In genomic region chrX:75095369-75096162, GRCm38 (mm10) we compare ENCODE assay signal across 8 mouse cellular contexts. TPM values are rescaled to one million over a fixed set of nuclear protein-coding genes. Genes with fewer than 3 reads are reported as not detected.
A peak's percentile ranks its signal among the peaks of the same experiment; 100 is the strongest.
DNase-seq lines count a peak whose midpoint lies in the region; ATAC-seq lines count a peak whose summit lies in the region.

Gene Dkc1 (plus strand): TSS chrX:75095854.

- H3K27ac ChIP-seq in hindbrain, embryonic 12.5 days, result peak within 1 kb of the TSS; percentile 17; the same call in 1 of the 2 replicates

- no peaks in the 10 kb centered on the region for H3K27me3 ChIP-seq in hindbrain, embryonic 12.5 days

- 21% methylated on average over 21 of the region's 29 CpGs for WGBS in hindbrain, embryonic 12.5 days

- 0 out of 2 replicates have a peak, but pooled peaks cover 3% of the 10 kb centered on the region for H3K4me1 ChIP-seq in hindbrain, embryonic 12.5 days

- peak; percentile 93 for DNase-seq in NIH3T3 (ENCODE audit: low read depth)
- DNase-seq in cerebellum, postnatal 10 days, result peak; percentile 96 to 98
- DNase-seq in frontal cortex, postnatal 10 days (ENCODE audit: low spot score in 2 of 2), result peak; percentile 84 to 89
- peak; percentile 83 to 92 for DNase-seq in layer of hippocampus, postnatal 14 days (ENCODE audit: low spot score in 2 of 2)
- peak; percentile 87 for DNase-seq in lung, postnatal 14 days
- peak; percentile 75 for DNase-seq in retina, adult 2 months (ENCODE audit: low read depth, low spot score)
- peak; percentile 93 to 96 for DNase-seq in thymus, postnatal 36 days

- peak; percentile 100 for ATAC-seq in hindbrain, embryonic 12.5 days (ENCODE audit: low FRiP score)

- H3K9me3 ChIP-seq in hindbrain, embryonic 12.5 days (replicated peaks), result no peaks in the 10 kb centered on the region

- H3K36me3 ChIP-seq in hindbrain, embryonic 12.5 days, result 0 out of 2 replicates have a peak, but pooled peaks cover under 1% of the 10 kb centered on the region

- H3K4me2 ChIP-seq in hindbrain, embryonic 12.5 days (replicated peaks), result peak within 1 kb of the TSS; percentile 55

- peak within 1 kb of the TSS; percentile 59 for H3K9ac ChIP-seq in hindbrain, embryonic 12.5 days

- peak within 1 kb of the TSS; percentile 50 for H3K4me3 ChIP-seq in hindbrain, embryonic 12.5 days

RNA-seq across cellular contexts. Expression of gene Dkc1, which starts in this region (rescaled TPM):
- polyA plus RNA-seq in hindbrain, embryonic 12.5 days (2016; fragmentation: Nextera tagmentation; extraction: Ambion mirVana), result 79.3 and 82.7 TPM in 2 replicates
- 10 to 100 TPM; 24.0 to 26.2 TPM for total RNA-seq in layer of hippocampus, postnatal 14 days (2021)

Comparison
In these comparisons a context has a peak if more than half of its experiments do, and no peak if none do; other contexts are left out.
1. Peak in every context shown above with its lines: DNase-seq, ATAC-seq, H3K4me3 ChIP-seq and H3K27ac ChIP-seq.